Mouse (Mus musculus): Measurements from ENCODE around the gene Irx2.

Gene Irx2

GRCm38 (mm10) chr13:72628462-72628916 is at the start of gene Irx2:
Irx2 (plus strand) TSS chr13:72628820.
- DNase-seq (ENCODE audit: extremely low spot score, low spot score) = peak; percentile 91

GRCm38 (mm10) chr13:72581276-72581675 is 47.3 kb upstream of the Irx2 start:
- no peak for DNase-seq (ENCODE audit: extremely low spot score, low spot score)

DNA sequence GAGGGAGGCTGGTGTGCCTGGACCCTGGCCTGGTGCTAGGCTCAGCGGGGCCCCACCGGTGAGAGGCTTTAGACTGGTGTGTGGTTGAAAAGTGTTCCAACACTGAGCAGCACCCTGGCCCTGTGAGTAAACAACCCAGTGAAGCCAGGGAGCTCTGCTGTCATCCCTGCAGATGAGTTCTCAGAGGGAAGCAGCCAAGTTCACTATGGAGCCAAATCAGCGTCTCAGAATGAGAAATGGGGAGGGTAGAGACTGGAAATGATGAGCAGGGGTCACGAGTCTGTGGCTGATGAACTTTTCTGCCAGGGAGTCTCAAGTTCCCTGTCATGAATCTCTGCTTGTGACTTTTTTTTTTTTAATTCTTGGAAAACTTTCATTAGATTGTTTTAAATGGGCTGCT is 36.1 kb upstream of the Irx2 start:
- no peak for DNase-seq (ENCODE audit: extremely low spot score, low spot score)

GRCm38 (mm10) chr13:72593310-72593709 is 35.3 kb upstream of the Irx2 start:
- no peak for DNase-seq (ENCODE audit: extremely low spot score, low spot score)

GRCm38 (mm10) chr13:72593710-72594111 is 34.9 kb upstream of the Irx2 start:
- DNase-seq (ENCODE audit: extremely low spot score, low spot score) = no peak

- DNase-seq (ENCODE audit: extremely low spot score, low spot score) = no peak
Measured at GRCm38 (mm10) chr13:72599254-72599653, 29.4 kb upstream of the Irx2 start.

DNA sequence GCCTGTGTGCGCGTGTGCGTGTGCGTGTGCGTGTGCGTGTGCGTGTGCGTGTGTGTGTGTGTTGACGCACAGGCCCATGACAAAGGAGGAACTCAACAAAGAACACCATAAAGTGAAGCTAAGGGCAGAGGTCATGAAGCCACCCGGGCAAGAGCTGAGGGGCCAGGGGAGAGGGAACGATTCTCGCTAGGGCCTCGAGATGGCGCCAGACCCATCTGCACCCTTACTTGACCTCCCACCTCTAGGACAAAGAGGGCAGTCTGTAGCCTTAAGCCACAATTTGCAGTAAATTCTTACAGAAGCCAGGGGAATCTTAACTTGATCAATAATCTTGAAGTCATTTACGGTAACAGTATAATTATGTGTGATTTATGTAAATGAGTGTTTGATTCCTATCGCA is 19.9 kb upstream of the Irx2 start:
- DNase-seq (ENCODE audit: extremely low spot score, low spot score) = no peak

GRCm38 (mm10) chr13:72610277-72610676 is 18.3 kb upstream of the Irx2 start:
- DNase-seq (ENCODE audit: extremely low spot score, low spot score) = no peak

DNA sequence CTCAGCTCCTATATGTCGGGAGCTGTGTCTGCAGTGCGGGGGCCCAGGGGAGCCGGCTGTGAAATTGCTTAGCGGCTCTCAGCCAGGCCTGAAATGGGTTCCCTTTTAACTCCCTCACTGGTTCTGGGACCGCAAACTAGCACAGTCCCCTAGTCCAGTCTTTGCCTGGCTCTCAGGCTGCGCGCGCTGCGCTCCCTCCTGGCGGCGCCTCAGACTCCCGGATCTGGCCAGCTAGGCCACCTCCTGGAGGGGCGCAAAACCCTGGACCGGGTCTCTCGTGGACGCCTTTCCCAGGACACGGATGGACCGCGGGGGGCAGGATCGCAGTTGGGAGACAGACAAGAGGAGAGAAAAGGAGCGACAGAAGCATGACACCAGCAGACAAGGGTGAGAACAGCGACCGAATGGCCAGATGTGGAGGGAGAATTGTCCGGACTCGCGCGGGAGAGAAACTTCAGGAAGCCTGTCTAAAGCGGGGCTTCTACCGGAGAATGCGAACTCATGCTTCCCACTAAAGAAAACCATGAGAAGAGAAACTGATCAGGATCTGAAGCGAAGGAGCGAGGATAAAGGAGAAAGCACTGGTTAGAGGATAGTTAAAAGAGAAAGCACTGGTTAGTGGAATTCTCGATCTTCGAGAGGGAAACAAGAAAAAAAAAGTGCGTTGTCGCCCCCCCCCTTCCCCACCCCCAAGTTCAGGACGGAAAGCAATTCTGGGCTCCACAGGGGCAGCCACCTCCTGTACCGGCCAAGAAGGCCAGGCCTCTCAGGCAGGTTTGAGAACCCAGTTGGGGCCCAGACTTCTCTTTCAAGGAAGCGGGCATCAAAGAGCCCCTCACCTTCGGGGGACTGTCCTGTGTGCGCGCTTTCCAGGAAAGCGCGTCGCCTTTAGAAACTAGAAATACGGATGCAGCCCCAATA is 4.4 kb upstream of the Irx2 start:
- DNase-seq (ENCODE audit: extremely low spot score, low spot score) = peak; percentile 78

DNA sequence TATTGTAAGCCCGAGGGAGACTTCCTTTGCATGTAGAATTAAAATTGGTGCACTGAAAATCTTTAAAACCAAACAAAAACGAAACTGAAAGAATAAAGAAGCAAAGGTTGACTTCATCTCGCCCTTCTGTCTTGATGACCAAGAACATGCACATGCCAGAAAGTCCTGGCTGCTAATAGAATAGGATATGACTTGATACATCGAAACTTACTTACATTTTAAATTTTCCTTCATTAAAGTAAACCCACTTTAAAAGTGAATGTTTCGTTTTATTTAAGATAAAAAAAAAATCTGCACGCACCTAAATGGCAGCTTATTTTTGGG is 3.8 kb upstream of the Irx2 start:
- DNase-seq (ENCODE audit: extremely low spot score, low spot score) = no peak

DNA sequence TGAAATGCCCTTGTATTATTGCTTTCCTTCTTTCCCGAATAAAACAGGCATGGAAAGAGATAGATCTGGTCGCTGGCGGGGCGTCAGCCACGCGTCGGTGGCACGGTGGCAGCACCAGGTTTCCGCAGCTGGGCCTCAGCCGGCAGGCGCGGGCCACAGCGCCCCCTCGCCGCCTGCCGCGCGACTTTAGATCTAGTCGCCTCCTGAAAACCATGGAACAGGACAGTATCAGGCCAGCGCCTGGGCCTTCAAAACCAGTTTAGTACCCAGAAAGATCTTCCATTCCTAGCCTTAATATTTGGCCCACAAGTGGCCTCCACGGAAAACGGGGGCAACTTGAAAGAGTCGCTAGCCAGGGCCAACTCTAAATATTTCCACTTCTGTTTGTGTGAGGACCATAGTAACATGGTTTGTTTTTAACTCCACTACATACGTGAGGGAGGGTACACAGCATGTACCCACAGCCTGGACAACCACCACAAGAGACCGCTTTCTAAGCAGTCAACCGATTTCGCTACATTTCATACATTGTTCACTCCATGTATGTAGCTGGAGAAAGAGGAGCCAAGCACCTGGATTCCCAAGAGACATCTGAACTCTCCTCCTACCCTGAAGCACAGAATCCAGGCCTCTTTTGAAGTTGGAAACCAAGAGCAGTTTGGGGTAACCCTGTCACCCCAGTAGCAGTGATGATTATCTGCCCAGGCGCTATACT is 3.2 kb upstream of the Irx2 start:
- DNase-seq (ENCODE audit: extremely low spot score, low spot score) = peak; percentile 66

DNA sequence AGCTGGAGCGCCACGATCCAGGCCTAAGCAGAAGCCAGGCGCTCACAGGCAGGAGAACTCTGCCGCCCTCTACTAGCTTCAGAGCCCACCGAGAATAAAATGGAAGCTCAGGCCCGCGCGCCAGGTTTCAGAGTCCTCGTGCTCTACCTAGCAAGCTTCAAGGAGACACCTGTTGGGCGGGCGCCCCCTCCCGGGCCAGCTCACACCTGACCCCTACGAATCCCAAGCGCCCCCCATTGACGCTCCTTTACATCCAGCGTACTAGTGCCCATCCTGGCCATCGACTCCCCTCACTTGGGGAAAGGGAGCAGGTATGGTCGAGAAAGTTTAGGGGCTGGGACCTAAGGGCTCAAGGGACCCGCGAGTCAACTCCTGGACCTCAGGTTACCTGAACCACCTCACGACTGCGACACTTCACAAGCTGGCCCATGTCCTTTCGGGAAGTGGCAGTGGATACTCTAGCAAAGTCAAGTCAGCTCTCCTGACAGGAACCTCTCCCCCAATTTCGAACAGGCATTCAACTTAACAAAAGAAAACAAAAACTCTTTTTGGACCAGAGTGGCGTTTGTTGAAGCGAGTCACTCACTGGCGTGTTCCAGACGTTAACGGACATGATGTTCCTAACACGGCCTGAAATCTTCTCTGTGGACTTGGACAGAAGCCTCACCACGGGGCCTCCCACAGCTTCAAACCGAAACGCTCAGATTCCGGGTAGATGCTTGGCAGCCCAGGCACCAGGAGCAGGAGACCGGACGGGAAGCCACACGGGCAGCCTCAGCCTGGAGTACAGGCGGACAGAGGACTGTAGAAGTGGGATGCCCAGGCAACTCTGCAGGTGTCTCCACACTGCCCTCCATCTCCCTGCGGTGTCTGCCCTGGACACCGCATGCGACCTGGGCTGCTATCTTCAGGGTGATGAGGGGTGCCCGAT is 964 bp upstream of the Irx2 start:
- peak; percentile 51 for DNase-seq (ENCODE audit: extremely low spot score, low spot score)

DNA sequence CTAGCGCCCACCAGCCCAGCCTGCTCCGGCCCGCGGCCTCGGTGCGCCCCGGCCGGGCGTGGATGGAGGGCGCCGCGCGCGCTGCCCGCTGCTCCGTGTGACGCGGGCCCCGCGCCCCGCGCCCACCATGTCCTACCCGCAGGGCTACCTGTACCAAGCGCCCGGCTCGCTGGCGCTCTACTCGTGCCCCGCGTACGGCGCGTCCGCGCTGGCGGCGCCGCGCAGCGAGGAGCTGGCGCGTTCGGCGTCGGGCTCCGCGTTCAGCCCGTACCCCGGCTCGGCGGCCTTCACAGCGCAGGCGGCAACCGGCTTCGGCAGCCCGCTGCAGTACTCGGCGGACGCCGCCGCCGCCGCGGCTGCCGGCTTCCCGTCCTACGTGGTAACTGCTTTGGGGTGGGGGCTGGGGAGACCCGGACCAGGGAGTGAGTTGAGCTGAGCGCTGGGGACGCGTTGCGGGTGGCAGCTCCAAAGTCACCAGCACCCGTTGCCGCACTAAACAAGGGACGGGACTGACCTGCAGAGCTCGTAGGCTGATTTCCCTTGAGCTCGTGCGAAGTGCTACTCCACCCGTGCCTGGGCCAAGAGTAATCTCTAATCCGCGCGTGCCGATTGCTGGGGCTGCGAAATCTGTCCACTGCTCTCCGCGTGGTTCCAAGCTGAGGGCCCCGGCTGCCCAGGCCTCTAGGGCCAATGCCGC is 463 bp downstream of the Irx2 start:
- DNase-seq (ENCODE audit: extremely low spot score, low spot score) = peak; percentile 83

- peak; percentile 58 for DNase-seq (ENCODE audit: extremely low spot score, low spot score)
Measured at GRCm38 (mm10) chr13:72629806-72630205, 1.2 kb downstream of the Irx2 start.

DNA sequence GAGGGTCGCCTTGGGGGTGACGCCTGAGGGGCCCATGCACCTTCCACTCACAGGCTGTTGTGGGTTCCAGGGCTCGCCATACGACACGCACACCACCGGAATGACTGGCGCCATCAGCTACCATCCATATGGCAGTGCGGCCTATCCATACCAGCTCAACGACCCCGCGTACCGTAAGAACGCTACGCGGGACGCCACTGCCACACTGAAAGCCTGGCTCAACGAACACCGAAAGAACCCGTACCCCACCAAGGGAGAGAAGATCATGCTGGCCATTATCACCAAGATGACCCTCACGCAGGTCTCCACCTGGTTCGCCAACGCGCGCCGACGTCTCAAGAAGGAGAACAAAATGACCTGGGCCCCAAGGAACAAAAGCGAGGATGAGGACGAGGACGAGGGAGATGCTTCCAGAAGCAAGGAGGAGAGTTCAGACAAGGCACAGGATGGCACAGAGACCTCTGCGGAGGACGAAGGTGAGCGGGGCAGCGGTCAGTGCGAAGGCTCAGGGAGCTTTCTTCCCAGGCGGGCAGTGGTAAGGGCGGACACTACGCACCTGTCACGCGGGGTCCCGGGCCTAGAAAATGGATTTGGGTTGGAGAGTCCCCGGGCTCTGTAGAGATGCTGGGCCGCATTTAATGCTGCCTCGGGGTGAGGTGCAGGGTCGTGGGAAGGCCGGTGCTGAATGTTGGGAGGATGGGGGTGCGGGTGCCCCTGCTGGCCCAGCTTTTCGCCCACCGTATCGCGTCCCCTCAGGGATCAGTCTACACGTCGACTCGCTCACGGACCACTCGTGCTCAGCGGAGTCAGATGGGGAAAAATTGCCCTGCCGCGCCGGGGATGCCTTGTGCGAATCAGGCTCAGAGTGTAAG is 2.1 kb downstream of the Irx2 start:
- peak; percentile 63 for DNase-seq (ENCODE audit: extremely low spot score, low spot score)

DNA sequence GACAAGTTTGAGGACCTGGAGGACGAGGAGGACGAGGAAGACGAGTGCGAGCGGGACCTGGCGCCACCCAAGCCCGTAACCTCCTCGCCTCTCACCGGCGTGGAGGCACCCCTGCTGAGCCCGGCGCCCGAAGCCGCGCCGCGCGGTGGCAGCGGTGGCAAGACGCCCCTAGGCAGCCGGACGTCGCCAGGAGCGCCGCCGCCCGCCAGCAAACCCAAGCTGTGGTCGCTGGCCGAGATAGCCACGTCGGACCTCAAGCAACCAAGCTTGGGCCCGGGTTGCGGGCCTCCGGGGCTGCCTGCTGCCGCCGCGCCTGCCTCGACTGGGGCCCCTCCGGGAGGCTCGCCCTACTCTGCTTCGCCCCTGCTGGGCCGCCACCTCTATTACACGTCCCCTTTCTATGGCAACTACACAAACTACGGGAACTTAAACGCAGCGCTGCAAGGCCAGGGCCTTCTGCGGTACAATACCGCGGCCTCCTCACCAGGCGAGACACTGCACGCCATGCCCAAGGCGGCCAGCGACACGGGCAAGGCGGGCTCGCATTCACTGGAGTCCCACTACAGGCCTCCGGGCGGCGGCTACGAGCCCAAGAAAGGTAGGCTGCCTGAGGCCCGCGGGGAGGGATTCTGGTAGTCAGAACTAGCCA is 2.9 kb downstream of the Irx2 start:
- peak; percentile 71 for DNase-seq (ENCODE audit: extremely low spot score, low spot score)

DNA sequence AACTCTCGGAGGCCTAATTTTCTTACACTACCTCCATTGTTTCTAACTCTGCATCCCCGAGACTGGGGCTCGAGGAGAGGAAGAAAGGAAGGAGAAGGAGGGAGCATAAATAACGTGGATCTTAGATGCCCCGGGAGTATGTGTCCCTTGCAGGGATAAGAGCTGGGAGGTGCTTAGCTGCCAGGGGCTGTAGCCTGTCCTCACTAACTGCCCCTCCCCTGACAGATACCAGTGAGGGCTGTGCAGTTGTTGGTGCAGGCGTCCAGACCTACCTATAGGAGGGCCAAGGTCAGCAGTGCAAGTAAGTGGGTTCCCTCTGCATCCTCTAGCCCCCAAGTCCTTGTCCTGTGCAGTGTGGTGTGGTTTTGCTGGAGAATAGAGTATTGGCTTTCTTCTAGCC is 3.7 kb downstream of the Irx2 start:
- DNase-seq (ENCODE audit: extremely low spot score, low spot score) = peak; percentile 50

DNA sequence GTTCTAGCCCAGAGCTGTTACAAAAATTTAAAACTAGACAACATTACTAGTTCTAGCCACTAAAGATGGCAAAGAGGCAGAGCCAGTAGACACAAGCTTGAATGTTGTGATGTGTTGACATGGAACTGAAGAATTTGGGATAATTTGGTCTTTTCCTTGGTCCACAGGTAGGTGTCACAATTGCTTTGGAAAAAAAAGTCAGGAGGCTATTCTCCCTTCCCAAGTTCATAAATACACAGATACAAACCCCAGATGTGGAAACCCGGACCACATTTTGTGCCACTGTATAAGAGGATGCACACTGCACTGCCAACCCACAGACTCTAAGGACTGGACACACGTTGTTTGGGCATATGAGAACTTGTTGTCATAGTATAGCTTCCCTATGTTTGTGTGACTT is 4.5 kb downstream of the Irx2 start:
- DNase-seq (ENCODE audit: extremely low spot score, low spot score) = no peak

GRCm38 (mm10) chr13:72634752-72635315 is 6.2 kb downstream of the Irx2 start:
- peak; percentile 39 for DNase-seq (ENCODE audit: extremely low spot score, low spot score)

Measured in neural tube, embryonic 10.5 days (tissue).